Mouse (Mus musculus): ENCODE measurements around the gene Rbm12b1. TPM values are rescaled to one million over a fixed set of nuclear protein-coding genes. Genes with fewer than 3 reads are reported as not detected.
"Not testable (repeated sequence)": the region's sequence is repeated elsewhere in the genome, so short reads cannot be mapped to it uniquely, and the experiment has no call there.

The Rbm12b1 gene
- 8.8 and 11.9 TPM in 2 replicates for polyA plus RNA-seq (2015; fragmentation: Nextera tagmentation; extraction: Ambion mirVana)

- not testable (repeated sequence) for H3K4me1 ChIP-seq (ENCODE audit: control insufficient read depth, insufficient read depth, low read length); H3K27me3 ChIP-seq (ENCODE audit: control insufficient read depth, insufficient read depth, low read depth, low read length); H3K36me3 ChIP-seq (ENCODE audit: control insufficient read depth, insufficient read depth, low read length); H3K9me3 ChIP-seq (replicated peaks; ENCODE audit: control insufficient read depth, low read length, poor library complexity, severe bottlenecking)
- peak within 1 kb of the TSS; percentile 79 for H3K27ac ChIP-seq (ENCODE audit: low read length)
- 3% methylated on average over 17 of the region's 32 CpGs for WGBS
- ATAC-seq: peak; percentile 100
- peak within 1 kb of the TSS; percentile 52 for H3K9ac ChIP-seq (ENCODE audit: low read depth, low read length)
- H3K4me2 ChIP-seq (ENCODE audit: low read length): peak within 1 kb of the TSS; percentile 47
- H3K4me3 ChIP-seq (ENCODE audit: low read depth, low read length): peak within 1 kb of the TSS; percentile 44
Observed at GRCm38 (mm10) chr4:12140141-12140567, at the start of gene Rbm12b1. Rbm12b1 (plus strand) TSS chr4:12140264.

GRCm38 (mm10) chr4:12140592-12141062 is 563 bp downstream of the Rbm12b1 start:
- WGBS: 7% methylated on average over 23 of the region's 40 CpGs
- not testable (repeated sequence) for H3K4me1 ChIP-seq (ENCODE audit: control insufficient read depth, insufficient read depth, low read length); H3K9me3 ChIP-seq (replicated peaks; ENCODE audit: control insufficient read depth, low read length, poor library complexity, severe bottlenecking); H3K36me3 ChIP-seq (ENCODE audit: control insufficient read depth, insufficient read depth, low read length); H3K27me3 ChIP-seq (ENCODE audit: control insufficient read depth, insufficient read depth, low read depth, low read length)
- peak; percentile 88 for ATAC-seq
- Histone ChIP-seq H3K4me3 (ENCODE audit: low read depth, low read length) (peak overlapping the region; percentile 44), H3K27ac (ENCODE audit: low read length) (peak overlapping the region; percentile 38; the same call in 1 of the 2 replicates), H3K9ac (ENCODE audit: low read depth, low read length) (peak overlapping the region; percentile 52; the same call in 1 of the 2 replicates), H3K4me2 (ENCODE audit: low read length) (peak overlapping the region; percentile 47)

GRCm38 (mm10) chr4:12141516-12141915 is 1.5 kb downstream of the Rbm12b1 start:
- not testable (repeated sequence) for H3K36me3 ChIP-seq (ENCODE audit: control insufficient read depth, insufficient read depth, low read length); ATAC-seq; H3K27ac ChIP-seq (ENCODE audit: low read length); H3K9ac ChIP-seq (ENCODE audit: low read depth, low read length); H3K27me3 ChIP-seq (ENCODE audit: control insufficient read depth, insufficient read depth, low read depth, low read length); H3K9me3 ChIP-seq (replicated peaks; ENCODE audit: control insufficient read depth, low read length, poor library complexity, severe bottlenecking); H3K4me1 ChIP-seq (ENCODE audit: control insufficient read depth, insufficient read depth, low read length); H3K4me3 ChIP-seq (ENCODE audit: low read depth, low read length)
- H3K4me2 ChIP-seq (ENCODE audit: low read length): peak overlapping the region; percentile 28
- 95% methylated on average over 7 of the region's 7 CpGs for WGBS

- no peaks in the 10 kb centered on the region for H3K4me1 ChIP-seq (ENCODE audit: control insufficient read depth, insufficient read depth, low read length)
- ATAC-seq: no peak
- no peak overlapping the region for H3K27ac ChIP-seq (ENCODE audit: low read length)
- no peaks in the 10 kb centered on the region for H3K27me3 ChIP-seq (ENCODE audit: control insufficient read depth, insufficient read depth, low read depth, low read length)
- H3K9ac ChIP-seq (ENCODE audit: low read depth, low read length): no peak overlapping the region
- H3K4me3 ChIP-seq (ENCODE audit: low read depth, low read length): no peak overlapping the region
- H3K36me3 ChIP-seq (ENCODE audit: control insufficient read depth, insufficient read depth, low read length): peaks cover 17% of the 10 kb centered on the region
- peaks cover 7% of the 10 kb centered on the region for H3K9me3 ChIP-seq (replicated peaks; ENCODE audit: control insufficient read depth, low read length, poor library complexity, severe bottlenecking)
- no peak overlapping the region for H3K4me2 ChIP-seq (ENCODE audit: low read length)
Observed at GRCm38 (mm10) chr4:12147660-12148059, 7.6 kb downstream of the Rbm12b1 start.

GRCm38 (mm10) chr4:12170986-12171317 is 30.9 kb downstream of the Rbm12b1 start:
- peaks cover 12% of the 10 kb centered on the region for H3K4me1 ChIP-seq (ENCODE audit: control insufficient read depth, insufficient read depth, low read length)
- peaks cover 8% of the 10 kb centered on the region for H3K36me3 ChIP-seq (ENCODE audit: control insufficient read depth, insufficient read depth, low read length)
- 0 out of 2 replicates have a peak, but pooled peaks have one; percentile 2 for ATAC-seq
- 9% methylated on average over 9 of the region's 9 CpGs for WGBS
- peak overlapping the region; percentile 99 for H3K9ac ChIP-seq (ENCODE audit: low read depth, low read length)
- H3K4me2 ChIP-seq (ENCODE audit: low read length): peak overlapping the region; percentile 75
- H3K4me3 ChIP-seq (ENCODE audit: low read depth, low read length): peak overlapping the region; percentile 90
- H3K27me3 ChIP-seq (ENCODE audit: control insufficient read depth, insufficient read depth, low read depth, low read length): no peaks in the 10 kb centered on the region
- peak overlapping the region; percentile 95 for H3K27ac ChIP-seq (ENCODE audit: low read length)
- H3K9me3 ChIP-seq (replicated peaks; ENCODE audit: control insufficient read depth, low read length, poor library complexity, severe bottlenecking): no peaks in the 10 kb centered on the region

GRCm38 (mm10) chr4:12171318-12172091 is 31.4 kb downstream of the Rbm12b1 start, which contains the start of gene Fam92a:
Fam92a (minus strand) TSS chr4:12172015.
- H3K36me3 ChIP-seq (ENCODE audit: control insufficient read depth, insufficient read depth, low read length): peaks cover 6% of the 10 kb centered on the region
- peak within 1 kb of the TSS; percentile 75 for H3K4me2 ChIP-seq (ENCODE audit: low read length)
- peaks cover 12% of the 10 kb centered on the region for H3K4me1 ChIP-seq (ENCODE audit: control insufficient read depth, insufficient read depth, low read length)
- H3K9ac ChIP-seq (ENCODE audit: low read depth, low read length): peak within 1 kb of the TSS; percentile 99
- under 1% methylated on average over 74 of the region's 74 CpGs for WGBS
- H3K9me3 ChIP-seq (replicated peaks; ENCODE audit: control insufficient read depth, low read length, poor library complexity, severe bottlenecking): no peaks in the 10 kb centered on the region
- H3K27me3 ChIP-seq (ENCODE audit: control insufficient read depth, insufficient read depth, low read depth, low read length): no peaks in the 10 kb centered on the region
- peak within 1 kb of the TSS; percentile 90 for H3K4me3 ChIP-seq (ENCODE audit: low read depth, low read length)
- H3K27ac ChIP-seq (ENCODE audit: low read length): peak within 1 kb of the TSS; percentile 95
- peak; percentile 94 for ATAC-seq

GRCm38 (mm10) chr4:12178992-12179391 is 38.9 kb downstream of the Rbm12b1 start:
- no peak for ATAC-seq
- no peaks in the 10 kb centered on the region for H3K27me3 ChIP-seq (ENCODE audit: control insufficient read depth, insufficient read depth, low read depth, low read length)
- no peak overlapping the region for H3K4me3 ChIP-seq (ENCODE audit: low read depth, low read length)
- H3K27ac ChIP-seq (ENCODE audit: low read length): no peak overlapping the region
- H3K36me3 ChIP-seq (ENCODE audit: control insufficient read depth, insufficient read depth, low read length): no peaks in the 10 kb centered on the region
- no peak overlapping the region for H3K9ac ChIP-seq (ENCODE audit: low read depth, low read length)
- H3K9me3 ChIP-seq (replicated peaks; ENCODE audit: control insufficient read depth, low read length, poor library complexity, severe bottlenecking): no peaks in the 10 kb centered on the region
- no peak overlapping the region for H3K4me2 ChIP-seq (ENCODE audit: low read length)
- WGBS: 86% methylated on average over 10 of the region's 10 CpGs
- no peaks in the 10 kb centered on the region for H3K4me1 ChIP-seq (ENCODE audit: control insufficient read depth, insufficient read depth, low read length)

Other genes with a start within 250 kb of the Rbm12b1 start
- gene Gm10604, start 159.0 kb upstream of the Rbm12b1 start, polyA plus RNA-seq (2015; fragmentation: Nextera tagmentation; extraction: Ambion mirVana): 0.41 and 0.43 TPM in 2 replicates
- gene Rbm12b2, start 50.8 kb upstream of the Rbm12b1 start, polyA plus RNA-seq (2015; fragmentation: Nextera tagmentation; extraction: Ambion mirVana): 16.3 and 17.8 TPM in 2 replicates
- 100 and 101 TPM in 2 replicates for gene Fam92a, start 31.8 kb downstream of the Rbm12b1 start, polyA plus RNA-seq (2015; fragmentation: Nextera tagmentation; extraction: Ambion mirVana)